Mouse (Mus musculus) thymus, adult 2 months (tissue): ENCODE results near the gene Zkscan17.

Experiments
- CTCF ChIP-seq: fragments of 200-500 bp; IDR thresholded peaks from 2 replicates; pipeline ENCODE4 v1.5.1; 2012; ENCODE audit warnings: mild to moderate bottlenecking, control low read depth, low read length, moderate library complexity, borderline replicate concordance; ENCODE audit not compliant: control insufficient read depth, poor library complexity, insufficient read depth; ENCODE audit errors: extremely low read depth
- POLR2A ChIP-seq: fragments of 200-500 bp; IDR thresholded peaks from 2 replicates; pipeline ENCODE4 v1.6.1; 2012; ENCODE audit warnings: mild to moderate bottlenecking, low read length, control low read depth, moderate library complexity; ENCODE audit not compliant: control insufficient read depth, poor library complexity, insufficient read depth; ENCODE audit errors: extremely low read depth

- TF ChIP-seq POLR2A (no peak), CTCF (no peak)
Measured at GRCm38 (mm10) chr11:59486222-59486621, 40.3 kb downstream of the Zkscan17 start.
